Mouse (Mus musculus): ENCODE measurements around the gene Tmem114. TPM values are rescaled to one million over a fixed set of nuclear protein-coding genes. Genes with fewer than 3 reads are reported as not detected.

The Tmem114 gene
- total RNA-seq, 2 experiments from 2014 or later, result 5.7 to 8.4 TPM

DNA sequence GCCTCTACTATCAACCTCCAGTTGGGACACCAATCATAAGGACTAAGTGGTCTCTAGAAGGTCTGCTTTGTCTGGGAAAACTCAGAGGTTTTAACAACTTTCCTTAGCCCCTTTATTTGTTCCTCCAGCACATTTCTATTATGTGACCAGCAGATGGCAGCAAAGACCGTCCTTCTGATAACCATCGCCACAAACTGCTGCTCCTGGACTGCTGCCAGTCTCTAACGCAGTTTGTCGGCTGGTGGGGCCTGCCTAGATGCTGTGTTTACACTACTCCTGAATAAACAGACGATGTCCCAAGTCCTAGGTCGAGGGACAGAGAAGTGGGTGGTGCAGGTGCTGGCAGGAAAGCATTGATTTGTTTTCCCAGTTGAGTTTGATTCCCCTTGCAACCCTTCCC is 18.2 kb downstream of the Tmem114 start:
- peak; percentile 46 to 60 for DNase-seq

DNA sequence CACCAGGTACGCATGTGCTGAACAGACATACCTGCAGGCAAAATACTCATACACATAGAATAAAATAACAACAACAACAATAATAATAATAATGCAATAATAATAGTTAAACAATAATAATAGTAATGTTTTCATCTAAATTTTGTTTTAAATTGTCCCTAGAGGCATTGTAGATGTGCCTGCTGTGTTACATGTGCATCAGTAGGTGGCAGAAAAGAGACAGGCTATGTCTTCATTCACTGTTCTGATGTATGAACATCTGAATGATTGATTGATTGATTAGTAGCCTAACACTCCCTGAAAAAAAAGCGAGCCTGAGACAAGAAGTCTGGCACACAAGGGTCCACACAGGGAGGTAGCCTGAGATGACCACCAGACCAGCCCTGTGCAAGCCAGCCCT is 22.3 kb downstream of the Tmem114 start:
- no peak for DNase-seq

DNA sequence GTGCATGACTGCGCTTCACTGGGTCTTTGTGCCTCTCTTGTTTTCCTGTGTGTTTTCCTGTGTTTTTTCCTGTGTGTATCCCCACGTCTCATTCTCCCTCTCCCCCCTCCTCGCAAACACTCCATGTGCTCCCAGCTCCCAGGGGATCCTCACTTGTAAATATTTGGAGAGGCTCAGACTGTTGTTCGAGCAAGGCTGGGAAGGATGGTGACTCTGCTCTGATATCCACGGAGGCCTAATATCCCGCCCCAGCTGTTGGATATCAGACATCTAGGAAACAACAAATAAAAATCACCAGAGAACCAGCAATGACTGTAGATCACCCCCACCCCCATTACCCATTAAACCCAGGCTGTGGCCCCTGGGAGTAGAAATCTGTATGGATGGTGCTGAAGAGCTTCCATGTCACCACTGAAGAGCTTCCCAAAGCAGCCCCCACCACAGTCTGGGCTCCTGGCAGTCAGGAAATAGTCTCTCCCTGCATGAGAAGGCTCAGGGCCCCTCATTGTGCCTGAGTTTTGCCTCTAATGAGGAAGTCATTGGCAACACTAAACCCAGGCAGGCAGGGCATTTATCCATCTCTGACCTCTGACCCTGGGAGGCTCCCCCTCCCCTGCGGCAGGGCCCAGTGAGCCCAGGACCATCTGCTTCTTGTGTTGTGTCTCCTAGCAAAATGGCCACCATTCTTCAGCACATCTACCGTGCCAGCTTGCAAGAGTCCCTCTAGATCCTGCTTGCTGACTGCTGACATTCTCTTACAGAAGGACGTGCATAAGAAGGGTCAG is 23.6 kb downstream of the Tmem114 start:
- no peak for DNase-seq

DNA sequence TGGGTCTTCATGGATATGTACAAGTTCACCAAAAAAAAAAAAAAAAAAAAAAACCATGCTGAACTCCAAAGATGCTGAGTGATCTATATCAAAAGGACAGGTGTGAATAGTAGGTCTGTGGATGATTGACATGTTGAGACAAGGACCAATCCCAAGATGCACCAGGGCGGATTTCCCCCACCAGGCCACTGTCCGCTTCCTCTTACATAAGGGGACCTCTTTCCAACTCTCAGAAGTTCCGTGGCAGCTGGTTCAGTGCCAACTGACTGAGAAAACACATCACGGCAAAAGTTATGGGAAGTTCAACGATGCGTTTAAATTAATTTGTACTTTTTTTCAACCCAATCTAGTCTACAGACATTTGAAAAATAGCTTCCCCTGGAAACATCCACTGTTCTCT is 25.1 kb downstream of the Tmem114 start:
- no peak for DNase-seq

DNA sequence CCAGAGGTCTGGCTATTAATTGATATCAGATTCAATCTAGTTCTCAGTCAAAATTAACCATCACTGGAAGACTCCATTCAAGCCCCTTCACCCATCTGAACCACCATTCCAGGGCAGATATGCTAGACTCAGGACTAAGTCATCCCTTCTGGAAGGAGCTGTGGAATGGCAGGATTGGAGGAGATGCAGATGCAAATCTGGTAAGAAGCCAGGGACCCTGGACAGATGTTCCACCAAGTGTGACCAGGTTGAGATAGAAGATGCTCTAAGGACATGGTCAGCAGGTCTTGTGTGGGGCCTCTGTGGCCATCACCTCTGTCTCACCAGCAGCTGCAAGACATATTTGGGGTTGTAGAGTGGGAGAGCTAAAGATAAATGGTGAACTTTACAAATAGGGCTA is 30.0 kb downstream of the Tmem114 start:
- DNase-seq, result no peak

DNA sequence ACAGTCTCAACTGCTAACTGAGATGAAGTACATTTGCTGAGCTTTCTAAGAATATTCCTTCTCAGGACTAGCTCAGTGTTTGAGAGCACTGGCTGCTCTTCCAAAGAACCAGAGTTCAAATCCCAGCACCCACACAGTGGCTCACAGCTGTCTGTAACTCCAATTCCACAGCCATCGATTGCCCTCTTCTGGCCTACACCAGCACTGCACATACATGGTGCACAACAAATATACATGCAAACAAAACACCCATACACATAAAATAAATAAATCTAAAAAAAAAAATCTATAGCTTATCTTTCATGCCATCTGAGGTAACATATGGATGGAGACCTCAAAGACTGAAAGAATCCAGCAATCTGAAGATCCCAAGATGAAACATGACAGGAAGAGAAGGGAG is 36.4 kb downstream of the Tmem114 start:
- no peak for DNase-seq

DNA sequence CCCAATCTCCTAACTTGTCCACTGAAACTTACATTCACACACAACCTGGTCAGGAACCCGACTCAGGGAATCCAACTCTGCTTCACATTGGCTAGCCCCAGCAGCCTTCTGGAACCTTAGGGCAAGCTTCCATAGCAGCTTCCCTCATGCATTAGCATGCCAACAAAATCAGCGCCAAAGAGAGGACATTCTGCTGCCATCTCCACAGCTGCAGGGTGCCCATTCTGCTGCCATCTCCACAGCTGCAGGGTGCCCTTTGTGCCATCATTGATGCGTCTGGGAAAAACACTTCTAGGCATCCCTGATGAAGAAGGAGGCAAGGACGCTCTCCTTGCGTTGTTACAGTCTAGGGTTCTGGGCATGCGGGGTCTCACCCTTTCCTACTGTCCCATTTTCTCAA is 38.5 kb downstream of the Tmem114 start:
- no peak for DNase-seq

DNA sequence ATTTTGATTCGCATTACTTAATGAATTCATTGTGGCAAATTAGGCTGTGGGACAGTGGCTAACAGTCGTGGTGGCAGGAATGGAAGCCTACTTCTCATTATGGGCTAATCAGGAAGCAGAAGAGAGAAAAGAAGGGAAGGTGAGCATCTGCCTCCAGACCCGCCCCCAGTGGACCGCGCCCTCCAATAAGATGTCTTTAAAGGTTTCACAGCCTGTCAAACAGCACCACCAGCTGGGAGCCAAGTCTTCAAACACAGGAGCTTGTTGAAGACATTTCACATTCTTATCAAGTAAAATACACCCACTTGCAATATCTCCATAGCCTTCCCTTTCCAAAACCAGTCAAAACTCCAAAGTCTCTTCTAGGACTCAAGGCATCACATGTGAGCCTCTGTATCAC is 39.3 kb downstream of the Tmem114 start:
- DNase-seq, result no peak

DNA sequence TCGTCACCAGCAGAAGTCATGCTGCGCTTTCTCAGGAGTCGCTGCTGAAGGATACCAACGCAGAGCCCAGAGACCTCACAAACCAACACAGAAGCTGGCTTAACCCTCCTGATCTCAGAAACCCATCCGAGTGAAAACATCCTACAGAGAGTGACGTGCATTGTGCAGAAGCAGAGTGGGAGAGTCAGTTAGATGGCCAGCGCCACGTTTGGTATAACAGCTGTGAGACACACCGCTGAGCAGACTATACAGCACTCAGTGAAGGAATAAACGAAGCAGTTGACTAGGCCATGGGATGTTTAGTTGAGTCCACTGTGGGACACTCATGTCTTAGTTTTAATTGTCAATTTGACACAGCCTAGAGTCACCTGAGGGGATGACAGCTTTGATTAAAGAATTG is 40.2 kb downstream of the Tmem114 start:
- DNase-seq, result no peak

DNA sequence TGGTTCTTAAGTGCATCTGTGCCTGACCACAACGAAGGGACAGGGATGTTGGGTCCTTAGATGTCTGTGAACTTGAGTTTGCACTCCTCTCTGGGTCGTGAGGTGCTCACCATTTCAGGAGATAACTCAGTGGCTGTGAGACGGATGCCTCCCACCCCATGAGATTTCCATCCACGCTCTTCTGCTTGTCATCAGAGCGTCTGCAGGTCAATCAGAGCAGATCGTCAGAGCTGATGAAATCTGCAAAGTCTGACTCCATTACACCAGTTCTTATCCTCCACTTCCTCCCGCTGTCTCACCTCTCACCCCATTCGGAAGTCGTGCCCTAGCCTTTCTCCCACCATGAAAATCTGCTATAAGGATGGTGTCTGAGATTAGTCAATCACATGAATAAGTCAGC is 41.5 kb downstream of the Tmem114 start:
- no peak for DNase-seq

DNA sequence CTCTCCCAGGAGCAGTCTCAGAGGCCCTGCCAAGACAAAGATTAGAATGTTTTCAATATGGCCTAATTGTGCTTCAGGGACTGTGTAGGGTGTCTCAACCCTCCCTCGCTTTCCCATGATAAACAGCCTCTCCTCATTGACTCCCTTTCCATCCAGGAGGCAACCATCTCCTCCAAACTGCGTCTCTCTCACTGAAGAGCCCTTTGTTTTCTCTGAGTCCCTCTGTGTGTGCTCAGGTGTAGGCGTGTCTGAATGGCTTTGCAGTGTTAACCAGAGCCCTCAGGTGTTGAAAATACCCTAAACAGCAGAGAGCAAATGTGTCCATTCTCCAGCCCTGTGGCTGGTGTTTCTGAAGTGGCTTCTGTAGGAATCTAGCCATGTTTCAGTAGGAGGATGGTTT is 61.9 kb downstream of the Tmem114 start:
- no peak for DNase-seq

Other genes with a start within 250 kb of the Tmem114 start
- 10 to 100 TPM; 22.9 to 27.3 TPM for gene Mettl22, start 45.7 kb upstream of the Tmem114 start, total RNA-seq (2021)
- 100 to 1,000 TPM; 134 to 141 TPM for gene Abat, start 88.3 kb upstream of the Tmem114 start, total RNA-seq (2021)
- 10 to 100 TPM; 33.2 to 40.8 TPM for gene Pmm2, start 212.5 kb upstream of the Tmem114 start, total RNA-seq (2021)
- gene Tmem186, start 212.6 kb upstream of the Tmem114 start, total RNA-seq (2021), result 10 to 100 TPM; 11.0 to 12.9 TPM
- gene Carhsp1, start 247.0 kb upstream of the Tmem114 start, total RNA-seq (2021), result 10 to 100 TPM; 21.0 to 22.7 TPM

Data from layer of hippocampus, postnatal 36 days (tissue).